Mouse (Mus musculus): ENCODE results near the gene Fam78a. TPM values are rescaled to one million over a fixed set of nuclear protein-coding genes. Genes with fewer than 3 reads are reported as not detected.

Gene Fam78a
- polyA plus RNA-seq (2015; fragmentation: Nextera tagmentation; extraction: Ambion mirVana), result 0.36 and 0.73 TPM in 2 replicates

- ATAC-seq, result peak; percentile 86
- peak within 1 kb of the TSS; percentile 63 for H3K4me3 ChIP-seq
- no peaks in the 10 kb centered on the region for H3K36me3 ChIP-seq (ENCODE audit: poor library complexity, severe bottlenecking)
- no peaks in the 10 kb centered on the region for H3K9me3 ChIP-seq (replicated peaks)
- H3K27ac ChIP-seq, result no peak within 1 kb of the TSS
- peaks cover 26% of the 10 kb centered on the region for H3K4me1 ChIP-seq
- H3K27me3 ChIP-seq, result peaks cover 86% of the 10 kb centered on the region
- 0% methylated on average over 56 of the region's 68 CpGs for WGBS
- peak within 1 kb of the TSS; percentile 98 for H3K4me2 ChIP-seq
- H3K9ac ChIP-seq, result peak within 1 kb of the TSS; percentile 65
These were observed at the start of gene Fam78a for GRCm38 (mm10) chr2:32084111-32084871. Fam78a (minus strand) TSS chr2:32084857.

DNA sequence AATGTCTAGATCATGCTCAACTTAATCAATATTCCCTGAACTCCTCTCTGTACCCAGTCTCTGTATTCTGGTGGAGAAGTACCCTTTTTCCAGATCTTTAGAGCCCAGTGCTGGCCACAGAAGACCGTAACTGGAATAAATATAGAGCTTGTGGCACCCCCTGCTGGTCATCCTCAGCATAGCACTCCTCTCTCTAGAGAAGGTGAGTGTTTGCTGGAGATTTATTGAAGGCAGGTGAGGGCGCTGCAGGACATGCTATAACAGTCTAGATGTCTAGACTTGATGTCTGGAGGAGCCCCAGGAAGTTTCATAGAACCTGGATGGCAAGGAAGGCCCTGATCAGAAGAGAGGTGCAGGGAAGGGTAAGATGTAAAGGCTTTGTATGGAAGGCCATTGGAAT lies 49.4 kb upstream of the Fam78a start:
- H3K4me2 ChIP-seq, result no peak overlapping the region
- no peak overlapping the region for H3K9ac ChIP-seq
- no peak for ATAC-seq
- H3K4me3 ChIP-seq, result no peak overlapping the region
- no peaks in the 10 kb centered on the region for H3K36me3 ChIP-seq (ENCODE audit: poor library complexity, severe bottlenecking)
- H3K4me1 ChIP-seq, result peaks cover 6% of the 10 kb centered on the region; the same call in 1 of the 2 replicates
- H3K27ac ChIP-seq, result no peak overlapping the region
- WGBS, result 1% methylated on average over 2 of the region's 2 CpGs
- H3K9me3 ChIP-seq (replicated peaks), result no peaks in the 10 kb centered on the region
- H3K27me3 ChIP-seq, result no peaks in the 10 kb centered on the region

GRCm38 (mm10) chr2:32132567-32132992 lies 47.9 kb upstream of the Fam78a start:
- H3K9me3 ChIP-seq (replicated peaks), result no peaks in the 10 kb centered on the region
- H3K4me2 ChIP-seq, result peak overlapping the region; percentile 3; the same call in 1 of the 2 replicates
- WGBS, result 6% methylated on average over 11 of the region's 12 CpGs
- 0 out of 2 replicates have a peak overlapping the region, but pooled peaks have one; percentile 3 for H3K27ac ChIP-seq
- no peaks in the 10 kb centered on the region for H3K36me3 ChIP-seq (ENCODE audit: poor library complexity, severe bottlenecking)
- peaks cover 6% of the 10 kb centered on the region; the same call in 1 of the 2 replicates for H3K4me1 ChIP-seq
- no peak overlapping the region for H3K9ac ChIP-seq
- no peak for ATAC-seq
- no peaks in the 10 kb centered on the region for H3K27me3 ChIP-seq
- no peak overlapping the region for H3K4me3 ChIP-seq

- 70% methylated on average over 6 of the region's 6 CpGs for WGBS
- H3K9ac ChIP-seq, result no peak overlapping the region
- H3K27ac ChIP-seq, result no peak overlapping the region
- H3K4me1 ChIP-seq, result peaks cover 1% of the 10 kb centered on the region; the same call in 1 of the 2 replicates
- no peak overlapping the region for H3K4me2 ChIP-seq
- no peak overlapping the region for H3K4me3 ChIP-seq
- no peaks in the 10 kb centered on the region for H3K36me3 ChIP-seq (ENCODE audit: poor library complexity, severe bottlenecking)
- no peaks in the 10 kb centered on the region for H3K9me3 ChIP-seq (replicated peaks)
- H3K27me3 ChIP-seq, result no peaks in the 10 kb centered on the region
- ATAC-seq, result no peak
These were observed 47.4 kb upstream of the Fam78a start for GRCm38 (mm10) chr2:32131866-32132566.

DNA sequence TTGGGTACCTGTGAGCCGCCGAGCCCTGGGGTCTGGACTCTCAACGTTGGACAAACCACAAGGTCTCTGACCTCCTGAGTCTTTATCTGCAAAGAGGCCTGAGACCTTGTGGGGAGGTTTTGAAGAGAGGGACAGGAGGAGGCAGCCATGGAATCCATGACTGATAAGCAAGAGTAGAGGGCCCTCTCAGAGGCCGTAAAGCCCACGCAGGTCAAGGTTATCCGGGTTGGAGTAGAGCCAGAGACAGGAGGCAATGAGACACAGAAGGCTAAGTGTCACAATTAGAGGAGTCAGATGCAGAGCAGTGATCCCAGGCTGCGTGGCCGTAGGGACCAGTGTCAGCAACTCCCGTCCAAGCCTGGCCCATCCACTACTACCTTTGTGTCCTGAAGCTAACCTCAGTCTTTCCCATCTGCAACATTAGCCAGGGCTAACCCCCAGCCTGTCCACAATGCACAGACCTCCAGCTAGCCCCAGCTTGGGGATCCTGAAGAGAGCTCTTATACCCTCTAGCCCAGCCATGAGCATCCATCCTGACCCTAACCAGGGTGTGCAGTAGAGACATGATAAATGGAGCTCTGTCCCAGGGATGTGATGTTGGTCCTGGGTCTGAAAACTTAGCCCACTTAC lies 46.7 kb upstream of the Fam78a start:
- Histone ChIP-seq H3K27me3 (no peaks in the 10 kb centered on the region), H3K27ac (no peak overlapping the region), H3K9me3 (replicated peaks) (no peaks in the 10 kb centered on the region), H3K4me1 (no peaks in the 10 kb centered on the region), H3K4me3 (no peak overlapping the region), H3K9ac (no peak overlapping the region), H3K36me3 (ENCODE audit: poor library complexity, severe bottlenecking) (no peaks in the 10 kb centered on the region), H3K4me2 (no peak overlapping the region)
- 86% methylated on average over 9 of the region's 9 CpGs for WGBS
- ATAC-seq, result no peak

DNA sequence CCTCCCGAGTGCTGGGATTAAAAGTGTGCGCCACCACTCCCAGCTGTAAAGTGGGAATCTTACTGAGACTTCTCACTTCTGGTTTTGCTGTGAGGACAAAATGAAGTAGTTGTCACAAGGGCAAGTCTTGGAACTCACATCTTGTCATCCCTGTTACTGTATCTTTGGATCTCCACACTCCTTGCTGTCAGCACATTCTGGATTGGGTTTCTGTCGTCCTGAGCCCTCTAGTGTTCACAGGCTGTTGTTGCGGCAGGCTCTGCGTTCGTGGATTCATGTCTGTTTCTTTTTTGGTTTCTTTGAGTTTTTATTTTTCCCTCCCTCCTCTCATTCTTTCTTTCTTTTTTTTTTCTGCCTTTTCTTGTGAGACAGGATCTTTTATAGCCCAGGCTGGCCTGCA lies 45.8 kb upstream of the Fam78a start:
- H3K4me2 ChIP-seq, result no peak overlapping the region
- WGBS, result 35% methylated on average over 6 of the region's 6 CpGs
- H3K36me3 ChIP-seq (ENCODE audit: poor library complexity, severe bottlenecking), result no peaks in the 10 kb centered on the region
- no peaks in the 10 kb centered on the region for H3K4me1 ChIP-seq
- no peak for ATAC-seq
- no peaks in the 10 kb centered on the region for H3K9me3 ChIP-seq (replicated peaks)
- H3K27me3 ChIP-seq, result no peaks in the 10 kb centered on the region
- no peak overlapping the region for H3K4me3 ChIP-seq
- no peak overlapping the region for H3K9ac ChIP-seq
- no peak overlapping the region for H3K27ac ChIP-seq

DNA sequence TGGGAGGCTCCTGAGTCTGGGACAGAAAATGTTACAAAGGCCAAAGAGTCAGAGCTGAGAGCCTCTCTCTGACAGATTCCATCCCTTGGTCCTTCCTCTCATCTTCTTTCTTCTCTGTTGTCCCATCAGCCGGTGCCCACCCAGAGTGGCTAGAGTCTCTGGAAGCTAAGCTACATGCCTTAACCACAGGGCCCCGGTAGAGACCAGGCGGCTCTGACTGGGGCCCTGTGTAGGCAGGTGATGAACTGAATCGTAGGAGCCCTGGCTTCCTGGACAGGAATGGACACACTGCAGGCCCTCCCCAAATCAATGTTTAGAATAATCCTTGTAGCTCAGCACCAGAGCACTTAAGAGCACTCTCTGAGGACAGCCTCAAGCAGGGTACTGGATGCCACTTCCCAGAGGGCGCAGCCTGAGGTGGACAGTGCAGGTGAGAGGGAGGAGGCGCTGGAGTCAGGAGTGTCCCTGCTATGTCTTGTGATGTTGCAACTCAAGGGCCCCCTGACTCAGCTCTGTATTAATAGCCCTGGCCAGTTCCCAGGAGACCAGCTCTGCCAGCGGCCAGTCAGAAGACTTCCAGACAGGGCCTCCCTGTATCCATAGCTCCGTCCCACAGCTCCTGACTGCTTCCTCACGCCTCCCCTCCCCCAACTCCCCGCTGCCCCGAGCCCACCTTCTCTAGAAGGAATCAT lies 44.9 kb upstream of the Fam78a start:
- Histone ChIP-seq H3K4me1 (no peaks in the 10 kb centered on the region), H3K36me3 (ENCODE audit: poor library complexity, severe bottlenecking) (no peaks in the 10 kb centered on the region), H3K27ac (no peak overlapping the region), H3K4me3 (no peak overlapping the region), H3K9me3 (replicated peaks) (no peaks in the 10 kb centered on the region), H3K4me2 (no peak overlapping the region), H3K27me3 (no peaks in the 10 kb centered on the region), H3K9ac (no peak overlapping the region; the same call in 1 of the 2 replicates)
- no peak for ATAC-seq
- 65% methylated on average over 11 of the region's 11 CpGs for WGBS

- ATAC-seq, result no peak
- Histone ChIP-seq H3K9me3 (replicated peaks) (no peaks in the 10 kb centered on the region), H3K4me1 (no peaks in the 10 kb centered on the region), H3K4me3 (no peak overlapping the region), H3K4me2 (no peak overlapping the region), H3K27me3 (no peaks in the 10 kb centered on the region), H3K9ac (no peak overlapping the region), H3K36me3 (ENCODE audit: poor library complexity, severe bottlenecking) (no peaks in the 10 kb centered on the region), H3K27ac (no peak overlapping the region)
- 90% methylated on average over 5 of the region's 5 CpGs for WGBS
These were observed 43.8 kb upstream of the Fam78a start for GRCm38 (mm10) chr2:32128536-32128841.

GRCm38 (mm10) chr2:32127653-32128535 lies 43.2 kb upstream of the Fam78a start:
- no peak for ATAC-seq
- 31% methylated on average over 16 of the region's 16 CpGs for WGBS

DNA sequence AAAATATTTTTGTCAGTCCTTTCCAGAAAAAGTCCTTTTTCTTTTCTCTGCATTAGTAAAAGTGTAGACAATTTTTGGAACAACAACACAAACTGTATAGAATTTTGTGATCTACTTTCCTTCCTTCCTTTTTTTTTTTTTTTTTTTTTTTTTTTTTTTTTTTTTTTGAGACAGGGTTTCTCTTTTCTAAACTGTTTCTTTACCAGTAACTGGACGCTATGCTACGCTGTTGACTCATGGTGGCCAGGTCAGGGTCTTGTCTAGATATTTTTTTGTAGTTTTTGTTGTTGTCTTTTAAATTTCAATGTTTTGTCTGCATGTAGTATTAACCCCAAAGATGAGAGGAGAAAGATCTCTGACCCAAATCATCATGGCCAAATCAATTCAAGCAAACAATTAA lies 37.1 kb upstream of the Fam78a start:
- H3K36me3 ChIP-seq (ENCODE audit: poor library complexity, severe bottlenecking), result no peaks in the 10 kb centered on the region
- H3K27me3 ChIP-seq, result no peaks in the 10 kb centered on the region
- 76% methylated on average over 2 of the region's 2 CpGs for WGBS
- no peak for ATAC-seq
- H3K4me1 ChIP-seq, result no peaks in the 10 kb centered on the region
- H3K4me3 ChIP-seq, result no peak overlapping the region
- no peak overlapping the region for H3K4me2 ChIP-seq
- H3K27ac ChIP-seq, result no peak overlapping the region
- H3K9ac ChIP-seq, result no peak overlapping the region
- no peaks in the 10 kb centered on the region for H3K9me3 ChIP-seq (replicated peaks)

More at GRCm38 (mm10) chr2:32127653-32128535, 43.2 kb upstream of the Fam78a start:
- H3K4me1 ChIP-seq, result no peaks in the 10 kb centered on the region
- no peak overlapping the region for H3K4me3 ChIP-seq
- no peak overlapping the region for H3K9ac ChIP-seq
- no peak overlapping the region for H3K27ac ChIP-seq
- H3K36me3 ChIP-seq (ENCODE audit: poor library complexity, severe bottlenecking), result no peaks in the 10 kb centered on the region
- H3K27me3 ChIP-seq, result no peaks in the 10 kb centered on the region
- no peak overlapping the region for H3K4me2 ChIP-seq
- H3K9me3 ChIP-seq (replicated peaks), result no peaks in the 10 kb centered on the region

DNA sequence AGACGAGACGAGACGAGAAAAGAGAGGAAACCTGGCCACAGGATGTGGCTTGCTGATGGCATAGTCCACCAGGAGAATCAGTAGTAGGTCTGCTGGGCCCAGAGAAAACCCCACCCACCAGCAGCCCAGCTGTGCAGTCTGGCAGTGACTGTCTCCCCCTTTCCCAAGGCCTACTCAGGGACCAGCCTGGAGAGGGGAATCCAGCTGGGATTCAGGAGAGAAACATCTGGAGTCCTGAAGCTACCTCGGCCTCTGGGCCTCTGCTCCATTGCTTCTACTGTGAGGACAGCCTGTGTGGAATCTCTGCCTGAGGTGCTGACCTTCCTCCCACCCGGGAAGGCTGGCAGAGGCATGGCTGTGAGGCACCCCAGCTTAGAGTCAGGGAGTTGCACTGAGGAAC lies 36.5 kb upstream of the Fam78a start:
- Histone ChIP-seq H3K4me3 (no peak overlapping the region), H3K27ac (no peak overlapping the region), H3K4me2 (no peak overlapping the region), H3K9ac (no peak overlapping the region), H3K36me3 (ENCODE audit: poor library complexity, severe bottlenecking) (no peaks in the 10 kb centered on the region), H3K27me3 (no peaks in the 10 kb centered on the region), H3K4me1 (no peaks in the 10 kb centered on the region), H3K9me3 (replicated peaks) (no peaks in the 10 kb centered on the region)
- no peak for ATAC-seq
- 72% methylated on average over 5 of the region's 5 CpGs for WGBS

Data from forebrain, embryonic 13.5 days (tissue).